Mouse (Mus musculus) heart, adult 2 months (tissue): ENCODE measurements around the gene Wfdc3. TPM values are rescaled to one million over a fixed set of nuclear protein-coding genes. Genes with fewer than 3 reads are reported as not detected.

Experiments used
- DNase-seq, 2 experiments: peaks; one replicate each; pipeline ENCODE4 v3.0.0; 2021
- H3K27ac ChIP-seq: fragments of 200-600 bp; 2 replicates; pipeline ENCODE4 v1.8.1; 2022
- H3K27me3 ChIP-seq: fragments of 200-500 bp; 2 replicates; pipeline ENCODE4 v1.6.1; 2012; ENCODE audit warnings: mild to moderate bottlenecking, low read length, inconsistent platforms, mixed read lengths; ENCODE audit not compliant: control insufficient read depth, insufficient read depth
- H3K36me3 ChIP-seq: fragments of 200-500 bp; 2 replicates; pipeline ENCODE4 v1.6.1; 2012; ENCODE audit warnings: low read length, inconsistent platforms; ENCODE audit not compliant: control insufficient read depth, insufficient read depth
- H3K4me1 ChIP-seq: fragments of 200-500 bp; 2 replicates; pipeline ENCODE4 v1.6.1; 2011; ENCODE audit warnings: low read length; ENCODE audit not compliant: control insufficient read depth, insufficient read depth
- H3K4me3 ChIP-seq: fragments of 200-600 bp; 2 replicates; pipeline ENCODE4 v1.8.1; 2022
- H3K79me2 ChIP-seq: fragments of 200-500 bp; replicated peaks from 2 replicates; pipeline ENCODE4 v1.6.1; 2012; ENCODE audit warnings: mild to moderate bottlenecking, inconsistent platforms, low read length, moderate library complexity, mixed read lengths; ENCODE audit not compliant: control insufficient read depth, insufficient read depth
- H3K9ac ChIP-seq: fragments of 200-500 bp; 2 replicates; pipeline ENCODE4 v1.6.1; 2012; ENCODE audit warnings: low read depth, mild to moderate bottlenecking, control low read depth, inconsistent platforms, low read length, mixed read lengths
- CTCF ChIP-seq: fragments of 200-600 bp; IDR thresholded peaks from 2 replicates; pipeline ENCODE4 v1.8.1; 2022; ENCODE audit warnings: antibody characterized with exemption, mild to moderate bottlenecking, moderate library complexity
- EP300 ChIP-seq: fragments of 200-500 bp; IDR thresholded peaks from 2 replicates; pipeline ENCODE4 v1.6.1; 2011; ENCODE audit warnings: low read depth, low read length, control low read depth; ENCODE audit not compliant: insufficient read depth
- POLR2A ChIP-seq: fragments of 200-500 bp; IDR thresholded peaks from 2 replicates; pipeline ENCODE4 v1.6.1; 2011; ENCODE audit warnings: mild to moderate bottlenecking, low read depth, low read length, control low read depth; ENCODE audit not compliant: insufficient read depth
- WGBS: fragments of 180-500 bp; shearing (Covaris S2); methylation state at CpG from one replicate; pipeline ENCODE4 v1.1.7; 2018; 5-methylcytosine and 5-hydroxymethylcytosine counted together
- intact Hi-C: fragments of 180-260 bp; cut with DNase I; formaldehyde crosslinking; loops from one replicate; pipeline ENCODE4 v1.15.1; 2025
- long read RNA-seq: library from polyadenylated mRNA; stranded (forward); transcript quantifications from one replicate; pipeline ENCODE4 v2.0.0, GENCODE M21; 2021
- polyA plus RNA-seq: library from polyadenylated mRNA; depleted of rRNA; stranded (reverse); fragments of >200 nt; gene quantifications from 2 replicates; pipeline ENCODE4 v1.2.3, GENCODE M21; 2012; rRNA removed
- total RNA-seq, 2 experiments: library from RNA; stranded (reverse); gene quantifications; 2 replicates each; pipeline ENCODE4 v1.2.3; 2021

Gene Wfdc3
- total RNA-seq (not detected), polyA plus RNA-seq (0.31 and 0.50 TPM in 2 replicates)
- long read RNA-seq, result 0 reads

GRCm38 (mm10) chr2:164745843-164746479 is at the start of gene Wfdc3, which contains the start of gene Dnttip1:
Gene Wfdc3, minus strand, starts transcription at chr2:164745931.
Gene Dnttip1, plus strand, starts transcription at chr2:164745983.
- DNase-seq, result peak; percentile 95 to 96
- Histone ChIP-seq H3K36me3 (no peaks in the 10 kb centered on the region), H3K27ac (peak within 1 kb of the TSS; percentile 86), H3K79me2 (peaks cover 6% of the 10 kb centered on the region), H3K27me3 (no peaks in the 10 kb centered on the region), H3K4me3 (peak within 1 kb of the TSS; percentile 91), H3K4me1 (peaks cover 5% of the 10 kb centered on the region), H3K9ac (peak within 1 kb of the TSS; percentile 96)
- 1% methylated on average over 70 of the region's 70 CpGs for WGBS
- intact Hi-C loops, result loop anchor here (2.0 to 5.0 kb wide), 2 partner anchors 25 to 41 kb away; partner anchors contain the start of gene Snx21
- 0 out of 2 replicates have a peak, but pooled peaks have one; percentile 45 for TF ChIP-seq POLR2A
- TF ChIP-seq CTCF, result no peak

- H3K27me3 ChIP-seq, result no peaks in the 10 kb centered on the region
- peaks cover 2% of the 10 kb centered on the region; the same call in 1 of the 2 replicates for H3K36me3 ChIP-seq
- peak; percentile 75 to 78 for DNase-seq
- peaks cover 1% of the 10 kb centered on the region; the same call in 1 of the 2 replicates for H3K4me1 ChIP-seq
- no peak overlapping the region for H3K4me3 ChIP-seq
- no peak overlapping the region for H3K27ac ChIP-seq
- peak; percentile 72; the same call in 1 of the 2 replicates for TF ChIP-seq EP300
- peak; percentile 90 for TF ChIP-seq CTCF
- TF ChIP-seq POLR2A, result no peak
- intact Hi-C loops, result loop anchor here (2.0 kb wide), 2 partner anchors 115 to 201 kb away; partner anchors contain the start of gene Eppin
- 16% methylated on average over 5 of the region's 5 CpGs for WGBS
- H3K79me2 ChIP-seq, result no peaks in the 10 kb centered on the region
- H3K9ac ChIP-seq, result no peak overlapping the region
These were observed 48.6 kb upstream of the Wfdc3 start for GRCm38 (mm10) chr2:164794293-164794692.

- Histone ChIP-seq H3K27ac (peak overlapping the region; percentile 43; the same call in 1 of the 2 replicates), H3K4me1 (peaks cover 1% of the 10 kb centered on the region; the same call in 1 of the 2 replicates), H3K79me2 (no peaks in the 10 kb centered on the region), H3K36me3 (peaks cover 2% of the 10 kb centered on the region; the same call in 1 of the 2 replicates), H3K27me3 (no peaks in the 10 kb centered on the region), H3K9ac (no peak overlapping the region), H3K4me3 (no peak overlapping the region)
- 71% methylated on average over 2 of the region's 2 CpGs for WGBS
- intact Hi-C loops, result loop anchor here (2.0 kb wide), 2 partner anchors 115 to 201 kb away; partner anchors contain the start of gene Eppin
- TF ChIP-seq POLR2A (no peak), CTCF (no peak), EP300 (no peak)
- no peak for DNase-seq
These were observed 48.0 kb upstream of the Wfdc3 start for GRCm38 (mm10) chr2:164793772-164794171.

DNA sequence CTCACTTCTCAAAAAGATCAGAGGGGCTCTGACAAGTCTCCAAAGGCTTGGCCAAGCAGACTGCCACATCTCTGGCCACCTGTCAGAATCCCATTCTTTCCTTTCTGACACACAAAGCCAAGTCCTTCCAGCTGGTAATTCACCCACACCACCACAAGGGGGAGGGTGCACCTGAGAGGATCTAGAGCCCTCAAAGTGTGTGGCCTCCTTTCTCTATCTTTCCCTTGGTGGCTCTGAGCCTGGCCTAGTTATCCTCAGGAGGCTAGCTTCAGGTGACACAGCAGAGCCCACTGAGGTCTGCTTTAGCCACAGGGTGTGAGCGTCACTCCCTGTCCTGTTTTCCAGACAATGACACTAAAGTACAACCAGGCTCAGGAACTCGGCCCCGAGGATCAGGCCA is 47.5 kb upstream of the Wfdc3 start:
- no peaks in the 10 kb centered on the region for H3K79me2 ChIP-seq
- H3K9ac ChIP-seq, result no peak overlapping the region
- no peaks in the 10 kb centered on the region for H3K27me3 ChIP-seq
- H3K4me1 ChIP-seq, result peaks cover 3% of the 10 kb centered on the region; the same call in 1 of the 2 replicates
- WGBS, result 72% methylated on average over 3 of the region's 3 CpGs
- DNase-seq, result peak; percentile 50 to 65
- peak overlapping the region; percentile 43; the same call in 1 of the 2 replicates for H3K27ac ChIP-seq
- intact Hi-C loops, result no loop called here
- peak; percentile 83 for TF ChIP-seq CTCF
- no peak for TF ChIP-seq POLR2A
- TF ChIP-seq EP300, result 0 out of 2 replicates have a peak, but pooled peaks have one; percentile 31
- H3K36me3 ChIP-seq, result peaks cover 2% of the 10 kb centered on the region; the same call in 1 of the 2 replicates
- H3K4me3 ChIP-seq, result no peak overlapping the region

- Histone ChIP-seq H3K36me3 (peaks cover 2% of the 10 kb centered on the region; the same call in 1 of the 2 replicates), H3K79me2 (no peaks in the 10 kb centered on the region), H3K27me3 (no peaks in the 10 kb centered on the region), H3K4me1 (peaks cover 4% of the 10 kb centered on the region), H3K4me3 (no peak overlapping the region), H3K27ac (no peak overlapping the region), H3K9ac (no peak overlapping the region)
- WGBS, result 80% methylated on average over 12 of the region's 12 CpGs
- intact Hi-C loops, result no loop called here
- TF ChIP-seq CTCF, result no peak
- no peak for TF ChIP-seq EP300
- no peak for TF ChIP-seq POLR2A
- DNase-seq, result peak in 1 of 2 experiments; percentile 26
These were observed 46.9 kb upstream of the Wfdc3 start for GRCm38 (mm10) chr2:164792400-164793190.
